Mouse (Mus musculus): ENCODE results near the gene Cbfa2t3. TPM values are rescaled to one million over a fixed set of nuclear protein-coding genes. Genes with fewer than 3 reads are reported as not detected.

The Cbfa2t3 gene
- total and polyA plus RNA-seq, 2 experiments from 2014 or later: 11.1 to 15.9 TPM

GRCm38 (mm10) chr8:122713157-122713518 lies 14.2 kb upstream of the Cbfa2t3 start:
- no peak for DNase-seq (ENCODE audit: low spot score)

GRCm38 (mm10) chr8:122712411-122713156 lies 13.7 kb upstream of the Cbfa2t3 start:
- H3K27ac ChIP-seq (ENCODE audit: low read depth, low read length): no peak overlapping the region
- 74% methylated on average over 12 of the region's 12 CpGs for WGBS

More at GRCm38 (mm10) chr8:122713157-122713518, 14.2 kb upstream of the Cbfa2t3 start:
- WGBS: 93% methylated on average over 5 of the region's 5 CpGs
- ATAC-seq (ENCODE audit: low FRiP score): no peak
- no peak for TF ChIP-seq CTCF (IDR thresholded peaks at IDR 0.05)
- Histone ChIP-seq H3K27ac (ENCODE audit: low read depth, low read length) (no peak overlapping the region), H3K27me3 (ENCODE audit: insufficient read depth, low read length) (no peaks in the 10 kb centered on the region), H3K4me2 (ENCODE audit: low read depth, low read length, poor library complexity, severe bottlenecking) (no peak overlapping the region), H3K4me3 (ENCODE audit: low read depth, low read length) (no peak overlapping the region), H3K9me3 (ENCODE audit: low read length) (no peaks in the 10 kb centered on the region), H3K4me1 (ENCODE audit: insufficient read depth, low read length) (no peaks in the 10 kb centered on the region), H3K36me3 (ENCODE audit: insufficient read depth, low read length) (no peaks in the 10 kb centered on the region), H3K9ac (replicated peaks; ENCODE audit: low read length, poor library complexity, severe bottlenecking) (no peak overlapping the region)

GRCm38 (mm10) chr8:122711891-122712365 lies 13.0 kb upstream of the Cbfa2t3 start:
- no peaks in the 10 kb centered on the region for H3K27me3 ChIP-seq (ENCODE audit: insufficient read depth, low read length)
- no peak overlapping the region for H3K4me2 ChIP-seq (ENCODE audit: low read depth, low read length, poor library complexity, severe bottlenecking)
- 81% methylated on average over 11 of the region's 11 CpGs for WGBS
- H3K9ac ChIP-seq (replicated peaks; ENCODE audit: low read length, poor library complexity, severe bottlenecking): no peak overlapping the region
- no peak for DNase-seq (ENCODE audit: low spot score)
- no peaks in the 10 kb centered on the region for H3K9me3 ChIP-seq (ENCODE audit: low read length)
- no peak for ATAC-seq (ENCODE audit: low FRiP score)
- no peak overlapping the region for H3K4me3 ChIP-seq (ENCODE audit: low read depth, low read length)
- TF ChIP-seq CTCF (IDR thresholded peaks at IDR 0.05): no peak
- H3K4me1 ChIP-seq (ENCODE audit: insufficient read depth, low read length): no peaks in the 10 kb centered on the region
- no peak overlapping the region for H3K27ac ChIP-seq (ENCODE audit: low read depth, low read length)
- H3K36me3 ChIP-seq (ENCODE audit: insufficient read depth, low read length): no peaks in the 10 kb centered on the region

More at GRCm38 (mm10) chr8:122712411-122713156, 13.7 kb upstream of the Cbfa2t3 start:
- ATAC-seq (ENCODE audit: low FRiP score): no peak
- no peak for DNase-seq (ENCODE audit: low spot score)
- no peak overlapping the region for H3K4me3 ChIP-seq (ENCODE audit: low read depth, low read length)
- H3K4me2 ChIP-seq (ENCODE audit: low read depth, low read length, poor library complexity, severe bottlenecking): no peak overlapping the region
- H3K4me1 ChIP-seq (ENCODE audit: insufficient read depth, low read length): no peaks in the 10 kb centered on the region
- H3K9me3 ChIP-seq (ENCODE audit: low read length): no peaks in the 10 kb centered on the region
- H3K9ac ChIP-seq (replicated peaks; ENCODE audit: low read length, poor library complexity, severe bottlenecking): no peak overlapping the region
- H3K36me3 ChIP-seq (ENCODE audit: insufficient read depth, low read length): no peaks in the 10 kb centered on the region
- H3K27me3 ChIP-seq (ENCODE audit: insufficient read depth, low read length): no peaks in the 10 kb centered on the region
- no peak for TF ChIP-seq CTCF (IDR thresholded peaks at IDR 0.05)

GRCm38 (mm10) chr8:122711480-122711879 lies 12.6 kb upstream of the Cbfa2t3 start:
- no peaks in the 10 kb centered on the region for H3K36me3 ChIP-seq (ENCODE audit: insufficient read depth, low read length)
- no peak overlapping the region for H3K4me2 ChIP-seq (ENCODE audit: low read depth, low read length, poor library complexity, severe bottlenecking)
- no peak overlapping the region for H3K27ac ChIP-seq (ENCODE audit: low read depth, low read length)
- H3K27me3 ChIP-seq (ENCODE audit: insufficient read depth, low read length): no peaks in the 10 kb centered on the region
- H3K4me1 ChIP-seq (ENCODE audit: insufficient read depth, low read length): no peaks in the 10 kb centered on the region
- ATAC-seq (ENCODE audit: low FRiP score) (no peak), DNase-seq (ENCODE audit: low spot score) (no peak)
- no peak for TF ChIP-seq CTCF (IDR thresholded peaks at IDR 0.05)
- 85% methylated on average over 3 of the region's 3 CpGs for WGBS
- H3K4me3 ChIP-seq (ENCODE audit: low read depth, low read length): no peak overlapping the region
- H3K9ac ChIP-seq (replicated peaks; ENCODE audit: low read length, poor library complexity, severe bottlenecking): no peak overlapping the region
- H3K9me3 ChIP-seq (ENCODE audit: low read length): no peaks in the 10 kb centered on the region

- DNase-seq (ENCODE audit: low spot score) (peak; percentile 31), ATAC-seq (ENCODE audit: low FRiP score) (no peak)
- TF ChIP-seq CTCF (IDR thresholded peaks at IDR 0.05): peak; percentile 35; the same call in 1 of the 2 replicates
- Histone ChIP-seq H3K4me2 (ENCODE audit: low read depth, low read length, poor library complexity, severe bottlenecking) (no peak overlapping the region), H3K27ac (ENCODE audit: low read depth, low read length) (no peak overlapping the region), H3K27me3 (ENCODE audit: insufficient read depth, low read length) (no peaks in the 10 kb centered on the region), H3K4me1 (ENCODE audit: insufficient read depth, low read length) (peaks cover 4% of the 10 kb centered on the region; the same call in 1 of the 2 replicates), H3K4me3 (ENCODE audit: low read depth, low read length) (no peak overlapping the region), H3K9me3 (ENCODE audit: low read length) (no peaks in the 10 kb centered on the region), H3K36me3 (ENCODE audit: insufficient read depth, low read length) (no peaks in the 10 kb centered on the region), H3K9ac (replicated peaks; ENCODE audit: low read length, poor library complexity, severe bottlenecking) (no peak overlapping the region)
- 32% methylated on average over 26 of the region's 26 CpGs for WGBS
Measured at GRCm38 (mm10) chr8:122709340-122710111, 10.6 kb upstream of the Cbfa2t3 start.

- Histone ChIP-seq H3K9ac (replicated peaks; ENCODE audit: low read length, poor library complexity, severe bottlenecking) (no peak overlapping the region), H3K4me1 (ENCODE audit: insufficient read depth, low read length) (peaks cover 4% of the 10 kb centered on the region; the same call in 1 of the 2 replicates), H3K27me3 (ENCODE audit: insufficient read depth, low read length) (no peaks in the 10 kb centered on the region), H3K27ac (ENCODE audit: low read depth, low read length) (no peak overlapping the region), H3K4me2 (ENCODE audit: low read depth, low read length, poor library complexity, severe bottlenecking) (no peak overlapping the region), H3K9me3 (ENCODE audit: low read length) (no peaks in the 10 kb centered on the region), H3K36me3 (ENCODE audit: insufficient read depth, low read length) (no peaks in the 10 kb centered on the region), H3K4me3 (ENCODE audit: low read depth, low read length) (no peak overlapping the region)
- ATAC-seq (ENCODE audit: low FRiP score) (no peak), DNase-seq (ENCODE audit: low spot score) (no peak)
- WGBS: 65% methylated on average over 4 of the region's 4 CpGs
- no peak for TF ChIP-seq CTCF (IDR thresholded peaks at IDR 0.05)
Measured at GRCm38 (mm10) chr8:122707184-122707583, 8.3 kb upstream of the Cbfa2t3 start.
